9 mouse cellular contexts compared by ENCODE assay signal in genomic region chr4:41063894-41064673, GRCm38 (mm10). TPM values are rescaled to one million over a fixed set of nuclear protein-coding genes. Genes with fewer than 3 reads are reported as not detected.
DNase-seq lines count a peak whose midpoint lies in the region; ATAC-seq and TF ChIP-seq lines count a peak whose summit lies in the region.
"Had no signal": no experiment of that assay in that cellular context is flagged by ENCODE, and none has a peak within 500 bp of the region (broad histone marks: within the 10 kb centered on the region; RNA-seq: fewer than 3 reads in every experiment).

No protein-coding gene starts in this region.

- TF ChIP-seq CTCF in Patski (IDR thresholded peaks at IDR 0.05) = peak; percentile 42

- peak overlapping the region; percentile 26; the same call in 1 of the 2 replicates for H3K4me2 ChIP-seq in kidney, embryonic 14.5 days (replicated peaks; ENCODE audit: low read depth, low read length)
- peak overlapping the region; percentile 48 for H3K4me2 ChIP-seq in embryonic facial prominence, embryonic 14.5 days (ENCODE audit: low read depth, low read length)
- H3K4me2 ChIP-seq in limb, embryonic 13.5 days (replicated peaks) = peak overlapping the region; percentile 42

- H3K9ac ChIP-seq in kidney, embryonic 14.5 days (ENCODE audit: low read depth, low read length) = no peak overlapping the region
- peak overlapping the region; percentile 40; the same call in 1 of the 2 replicates for H3K9ac ChIP-seq in embryonic facial prominence, embryonic 14.5 days (ENCODE audit: low read depth, low read length)
- 0 out of 2 replicates have a peak overlapping the region, but pooled peaks have one; percentile 2 for H3K9ac ChIP-seq in limb, embryonic 13.5 days

- CTCF ChIA-PET in Patski (lab: Charles Lee) = interaction anchor here (0.9 to 1.6 kb wide), 3 partner anchors 10 to 43 kb away, joined by 3 to 4 read pairs (median 4); no protein-coding TSS in a partner anchor

- no peak overlapping the region for H3K27ac ChIP-seq in kidney, embryonic 14.5 days (ENCODE audit: low read depth, low read length)
- H3K27ac ChIP-seq in embryonic facial prominence, embryonic 14.5 days (replicated peaks; ENCODE audit: low read depth, low read length) = peak overlapping the region; percentile 61; the same call in 1 of the 2 replicates
- no peak overlapping the region; the same call in 1 of the 2 replicates for H3K27ac ChIP-seq in limb, embryonic 13.5 days

- H3K27me3 ChIP-seq in kidney, embryonic 14.5 days (ENCODE audit: control insufficient read depth, insufficient read depth, low read length) = no peaks in the 10 kb centered on the region
- no peaks in the 10 kb centered on the region for H3K27me3 ChIP-seq in Patski
- H3K27me3 ChIP-seq in embryonic facial prominence, embryonic 14.5 days (replicated peaks; ENCODE audit: control insufficient read depth, insufficient read depth, low read length) = no peaks in the 10 kb centered on the region
- H3K27me3 ChIP-seq in limb, embryonic 13.5 days = peaks cover 2% of the 10 kb centered on the region

- ATAC-seq in kidney, embryonic 14.5 days (ENCODE audit: low FRiP score, low TSS enrichment) = peak; percentile 46
- ATAC-seq in Patski = no peak
- ATAC-seq in embryonic facial prominence, embryonic 14.5 days (ENCODE audit: low read depth) = peak; percentile 86
- ATAC-seq in limb, embryonic 13.5 days (ENCODE audit: low FRiP score, low read depth) = peak; percentile 50; the same call in 1 of the 2 replicates

- H3K4me3 ChIP-seq in kidney, embryonic 14.5 days (ENCODE audit: low read length) = peak overlapping the region; percentile 14; the same call in 1 of the 2 replicates
- H3K4me3 ChIP-seq in embryonic facial prominence, embryonic 14.5 days (ENCODE audit: low read depth, low read length) = peak overlapping the region; percentile 15; the same call in 1 of the 2 replicates
- no peak overlapping the region for H3K4me3 ChIP-seq in limb, embryonic 13.5 days

- H3K4me1 ChIP-seq in kidney, embryonic 14.5 days (ENCODE audit: control insufficient read depth, insufficient read depth, low read length) = no peaks in the 10 kb centered on the region; the same call in 1 of the 2 replicates
- H3K4me1 ChIP-seq in embryonic facial prominence, embryonic 14.5 days (ENCODE audit: control insufficient read depth, insufficient read depth, low read length) = peaks cover 6% of the 10 kb centered on the region; the same call in 1 of the 2 replicates
- H3K4me1 ChIP-seq in limb, embryonic 13.5 days = 0 out of 2 replicates have a peak, but pooled peaks cover 3% of the 10 kb centered on the region

- in situ Hi-C loops in Patski (cut with MboI; ENCODE audit: low pct_unique_long_range_greater_than_20kb) = no loop called here

- no peaks in the 10 kb centered on the region for H3K9me3 ChIP-seq in kidney, embryonic 14.5 days (ENCODE audit: control insufficient read depth, low read length)
- H3K9me3 ChIP-seq in embryonic facial prominence, embryonic 14.5 days (ENCODE audit: control insufficient read depth, low read length) = no peaks in the 10 kb centered on the region
- H3K9me3 ChIP-seq in limb, embryonic 13.5 days = no peaks in the 10 kb centered on the region

- POLR2A ChIA-PET in Patski (lab: Charles Lee) = no interaction called here

- 20% methylated on average over 16 of the region's 16 CpGs for WGBS in kidney, embryonic 14.5 days
- 11% methylated on average over 16 of the region's 16 CpGs for WGBS in embryonic facial prominence, embryonic 14.5 days
- WGBS in limb, embryonic 13.5 days = 17% methylated on average over 16 of the region's 16 CpGs

- DNase-seq in kidney, adult 9 months = no peak
- no peak for DNase-seq in Patski (ENCODE audit: low read depth, low spot score)
- peak; percentile 82 for DNase-seq in embryonic facial prominence, embryonic 14.5 days (ENCODE audit: low spot score)
- peak; percentile 65 for DNase-seq in retina, postnatal 1 day
- DNase-seq in layer of hippocampus, adult 18-20 months (ENCODE audit: low spot score in 2 of 2) = no peak
- no peak for DNase-seq in gastrocnemius, postnatal 25 days

- no peaks in the 10 kb centered on the region for H3K36me3 ChIP-seq in kidney, embryonic 14.5 days (ENCODE audit: control insufficient read depth, insufficient read depth, low read length)
- H3K36me3 ChIP-seq in embryonic facial prominence, embryonic 14.5 days (ENCODE audit: control insufficient read depth, insufficient read depth, low read length) = no peaks in the 10 kb centered on the region
- H3K36me3 ChIP-seq in limb, embryonic 13.5 days = no peaks in the 10 kb centered on the region

RNA-seq across cellular contexts. Expression of gene Aqp7, which starts 16.1 kb away (rescaled TPM):
- polyA plus RNA-seq in kidney, embryonic 14.5 days (2014; fragmentation: Nextera tagmentation; extraction: Ambion mirVana) = 0.46 and 0.53 TPM in 2 replicates
- polyA plus RNA-seq in Patski (2021) = 0.21 TPM
- polyA plus RNA-seq in embryonic facial prominence, embryonic 14.5 days (2014; fragmentation: Nextera tagmentation; extraction: Ambion mirVana) = 0.18 and 0.74 TPM in 2 replicates
- polyA plus RNA-seq in limb, embryonic 13.5 days (2015; fragmentation: Nextera tagmentation; extraction: Ambion mirVana) = 0.06 and 0.15 TPM in 2 replicates
- under 1 TPM in 1 of 2 experiments, not detected in 1; 0.15 TPM for total RNA-seq in layer of hippocampus, adult 18-20 months (2021)
- total RNA-seq in gastrocnemius, postnatal 25 days (2021) = 10 to 100 TPM; 12.6 to 13.5 TPM
- polyA plus RNA-seq: neural tube, embryonic 14.5 days had no signal

RNA-seq across cellular contexts. Expression of gene Aqp3, which starts 33.9 kb away (rescaled TPM):
- polyA plus RNA-seq in kidney, embryonic 14.5 days (2014; fragmentation: Nextera tagmentation; extraction: Ambion mirVana) = 12.8 and 13.3 TPM in 2 replicates
- polyA plus RNA-seq in Patski (2021) = 2.3 TPM
- 18.4 and 20.4 TPM in 2 replicates for polyA plus RNA-seq in embryonic facial prominence, embryonic 14.5 days (2014; fragmentation: Nextera tagmentation; extraction: Ambion mirVana)
- 6.7 and 7.7 TPM in 2 replicates for polyA plus RNA-seq in limb, embryonic 13.5 days (2015; fragmentation: Nextera tagmentation; extraction: Ambion mirVana)
- not detected for total RNA-seq in layer of hippocampus, adult 18-20 months (2021)
- total RNA-seq in gastrocnemius, postnatal 25 days (2021) = not detected

Comparison
In these comparisons a context has a peak if more than half of its experiments do, and no peak if none do; other contexts are left out.
1. DNase-seq: peak in embryonic facial prominence, embryonic 14.5 days (single experiment) and retina, postnatal 1 day (single experiment); none in kidney, adult 9 months (single experiment), Patski (single experiment), layer of hippocampus, adult 18-20 months (0 of 2) and gastrocnemius, postnatal 25 days (single experiment).
2. Peak in every context shown above with its lines, with median percentiles within 50 percentile points of each other: H3K4me2 ChIP-seq.